Mouse (Mus musculus) erythroblast, embryonic 14.5 days (primary cell): ENCODE data around the gene 4931429L15Rik. TPM values are rescaled to one million over a fixed set of nuclear protein-coding genes. Genes with fewer than 3 reads are reported as not detected.
"Not testable (repeated sequence)": the region's sequence is repeated elsewhere in the genome, so short reads cannot be mapped to it uniquely, and the experiment has no call there.

Source experiments
- H3K27me3 ChIP-seq: 2 replicates; pipeline ENCODE4 v1.6.1; 2012; ENCODE audit warnings: inconsistent platforms; ENCODE audit not compliant: control insufficient read depth
- H3K36me3 ChIP-seq: 2 replicates; pipeline ENCODE4 v1.6.1; 2012; ENCODE audit warnings: mild to moderate bottlenecking, inconsistent platforms; ENCODE audit not compliant: control insufficient read depth
- H3K4me1 ChIP-seq: 2 replicates; pipeline ENCODE4 v1.6.1; 2012; ENCODE audit warnings: inconsistent platforms; ENCODE audit not compliant: control insufficient read depth
- H3K4me3 ChIP-seq: replicated peaks from 2 replicates; pipeline ENCODE3; 2012; ENCODE audit warnings: moderate library complexity, mild to moderate bottlenecking, inconsistent platforms
- H3K9me3 ChIP-seq: 2 replicates; pipeline ENCODE4 v1.6.1; 2012; ENCODE audit warnings: low read length, inconsistent platforms, mixed read lengths; ENCODE audit not compliant: control insufficient read depth
- GATA1 ChIP-seq: IDR thresholded peaks from 2 replicates; pipeline ENCODE4 v1.6.1; 2012; ENCODE audit warnings: low read length, inconsistent platforms, mixed read lengths
- TAL1 ChIP-seq: IDR thresholded peaks from 3 replicates; pipeline ENCODE4 v1.6.1; 2012; ENCODE audit warnings: low read length, inconsistent platforms, mixed read lengths
- polyA plus RNA-seq: library from polyadenylated mRNA; stranded (reverse); fragments of >175 nt; gene quantifications from 2 replicates; pipeline ENCODE4 v1.2.3, GENCODE M21; 2012

4931429L15Rik gene
- polyA plus RNA-seq, 1 experiment: not detected

- Histone ChIP-seq H3K4me1 (no peaks in the 10 kb centered on the region), H3K36me3 (no peaks in the 10 kb centered on the region), H3K9me3 (no peaks in the 10 kb centered on the region), H3K27me3 (peaks cover 8% of the 10 kb centered on the region), H3K4me3 (no peak overlapping the region)
- TF ChIP-seq TAL1: no peak
Observed at GRCm38 (mm10) chr9:46339051-46339652, 19.4 kb upstream of the 4931429L15Rik start.

- Histone ChIP-seq H3K36me3 (no peaks in the 10 kb centered on the region), H3K9me3 (no peaks in the 10 kb centered on the region), H3K4me1 (no peaks in the 10 kb centered on the region), H3K27me3 (peaks cover 9% of the 10 kb centered on the region), H3K4me3 (no peak overlapping the region)
- TF ChIP-seq TAL1: no peak
- TF ChIP-seq GATA1: no peak
Observed at GRCm38 (mm10) chr9:46338384-46338783, 18.6 kb upstream of the 4931429L15Rik start.

- TF ChIP-seq TAL1 (no peak), GATA1 (no peak)
- peaks cover 9% of the 10 kb centered on the region for H3K27me3 ChIP-seq
- H3K4me1 ChIP-seq: no peaks in the 10 kb centered on the region
- H3K36me3 ChIP-seq: no peaks in the 10 kb centered on the region
- no peaks in the 10 kb centered on the region for H3K9me3 ChIP-seq
- H3K4me3 ChIP-seq: no peak overlapping the region
Observed at GRCm38 (mm10) chr9:46337852-46338291, 18.1 kb upstream of the 4931429L15Rik start.

- no peak for TF ChIP-seq GATA1
- no peak for TF ChIP-seq TAL1
- Histone ChIP-seq H3K4me3 (no peak overlapping the region), H3K4me1 (no peaks in the 10 kb centered on the region), H3K36me3 (no peaks in the 10 kb centered on the region), H3K27me3 (peaks cover 9% of the 10 kb centered on the region), H3K9me3 (no peaks in the 10 kb centered on the region)
Observed at GRCm38 (mm10) chr9:46337331-46337730, 17.5 kb upstream of the 4931429L15Rik start.

- H3K27me3 ChIP-seq, H3K4me3 ChIP-seq, H3K36me3 ChIP-seq, H3K4me1 ChIP-seq, H3K9me3 ChIP-seq: not testable (repeated sequence)
Observed at GRCm38 (mm10) chr9:46336294-46336693, 16.5 kb upstream of the 4931429L15Rik start.

GRCm38 (mm10) chr9:46335461-46335995 lies 15.7 kb upstream of the 4931429L15Rik start:
- Histone ChIP-seq H3K4me1 (no peaks in the 10 kb centered on the region), H3K27me3 (peaks cover 10% of the 10 kb centered on the region), H3K36me3 (no peaks in the 10 kb centered on the region), H3K9me3 (no peaks in the 10 kb centered on the region), H3K4me3 (no peak overlapping the region)
- TF ChIP-seq GATA1 (no peak), TAL1 (no peak)

- Histone ChIP-seq H3K4me3 (no peak overlapping the region), H3K27me3 (peaks cover 18% of the 10 kb centered on the region), H3K4me1 (no peaks in the 10 kb centered on the region; the same call in 1 of the 2 replicates), H3K9me3 (no peaks in the 10 kb centered on the region), H3K36me3 (no peaks in the 10 kb centered on the region)
- no peak for TF ChIP-seq GATA1
Observed at GRCm38 (mm10) chr9:46334471-46335025, 14.8 kb upstream of the 4931429L15Rik start.

GRCm38 (mm10) chr9:46331301-46331700 lies 11.5 kb upstream of the 4931429L15Rik start:
- Histone ChIP-seq H3K4me3 (no peak overlapping the region), H3K9me3 (no peaks in the 10 kb centered on the region), H3K4me1 (peaks cover 4% of the 10 kb centered on the region), H3K36me3 (no peaks in the 10 kb centered on the region), H3K27me3 (peaks cover 31% of the 10 kb centered on the region)
- TF ChIP-seq TAL1 (no peak), GATA1 (no peak)

GRCm38 (mm10) chr9:46330586-46330895 lies 10.8 kb upstream of the 4931429L15Rik start:
- Histone ChIP-seq H3K4me1 (peaks cover 4% of the 10 kb centered on the region), H3K4me3 (no peak overlapping the region), H3K9me3 (no peaks in the 10 kb centered on the region), H3K36me3 (no peaks in the 10 kb centered on the region), H3K27me3 (peaks cover 31% of the 10 kb centered on the region)
- TF ChIP-seq TAL1: no peak
- no peak for TF ChIP-seq GATA1
